Mouse (Mus musculus) erythroblast, embryonic 14.5 days (primary cell): ENCODE measurements around the gene Mdm4. TPM values are rescaled to one million over a fixed set of nuclear protein-coding genes. Genes with fewer than 3 reads are reported as not detected.

Experiments used
- H3K27me3 ChIP-seq: 2 replicates; pipeline ENCODE4 v1.6.1; 2012; ENCODE audit warnings: inconsistent platforms; ENCODE audit not compliant: control insufficient read depth
- H3K36me3 ChIP-seq: 2 replicates; pipeline ENCODE4 v1.6.1; 2012; ENCODE audit warnings: mild to moderate bottlenecking, inconsistent platforms; ENCODE audit not compliant: control insufficient read depth
- H3K4me1 ChIP-seq: 2 replicates; pipeline ENCODE4 v1.6.1; 2012; ENCODE audit warnings: inconsistent platforms; ENCODE audit not compliant: control insufficient read depth
- H3K4me3 ChIP-seq: replicated peaks from 2 replicates; pipeline ENCODE3; 2012; ENCODE audit warnings: moderate library complexity, mild to moderate bottlenecking, inconsistent platforms
- H3K9me3 ChIP-seq: 2 replicates; pipeline ENCODE4 v1.6.1; 2012; ENCODE audit warnings: low read length, inconsistent platforms, mixed read lengths; ENCODE audit not compliant: control insufficient read depth
- GATA1 ChIP-seq: IDR thresholded peaks from 2 replicates; pipeline ENCODE4 v1.6.1; 2012; ENCODE audit warnings: low read length, inconsistent platforms, mixed read lengths
- TAL1 ChIP-seq: IDR thresholded peaks from 3 replicates; pipeline ENCODE4 v1.6.1; 2012; ENCODE audit warnings: low read length, inconsistent platforms, mixed read lengths
- polyA plus RNA-seq: library from polyadenylated mRNA; stranded (reverse); fragments of >175 nt; gene quantifications from 2 replicates; pipeline ENCODE4 v1.2.3, GENCODE M21; 2012

The Mdm4 gene
- polyA plus RNA-seq, 1 experiment: 1.1 TPM

DNA sequence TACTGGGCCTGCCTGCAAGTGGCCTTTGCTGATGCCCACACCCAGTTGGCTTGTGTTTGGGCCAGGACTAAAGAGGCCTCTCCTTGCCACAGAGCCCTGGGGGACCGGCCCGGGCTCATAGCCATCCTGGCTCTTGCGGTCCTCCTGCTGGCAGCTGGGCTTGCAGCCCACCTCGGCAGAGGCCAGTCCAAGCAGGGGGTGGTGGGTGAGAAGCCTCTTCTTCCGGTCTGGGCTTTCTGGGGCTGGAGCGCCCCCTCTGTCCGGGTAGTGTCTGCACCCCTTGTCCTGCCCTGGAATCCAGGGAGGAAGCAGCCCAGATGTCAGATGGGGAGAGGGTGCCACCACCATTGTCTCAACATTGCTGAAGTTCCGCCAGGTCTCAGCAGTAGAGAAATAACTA, 91.4 kb downstream of the Mdm4 start:
- H3K9me3 ChIP-seq: no peaks in the 10 kb centered on the region
- no peak for TF ChIP-seq GATA1
- no peak for TF ChIP-seq TAL1
- H3K36me3 ChIP-seq: no peaks in the 10 kb centered on the region
- no peaks in the 10 kb centered on the region for H3K27me3 ChIP-seq
- no peak overlapping the region for H3K4me3 ChIP-seq
- H3K4me1 ChIP-seq: no peaks in the 10 kb centered on the region

GRCm38 (mm10) chr1:132937296-132938030, 92.9 kb downstream of the Mdm4 start:
- Histone ChIP-seq H3K9me3 (no peaks in the 10 kb centered on the region), H3K36me3 (no peaks in the 10 kb centered on the region), H3K4me3 (no peak overlapping the region), H3K27me3 (no peaks in the 10 kb centered on the region), H3K4me1 (no peaks in the 10 kb centered on the region)
- no peak for TF ChIP-seq GATA1
- TF ChIP-seq TAL1: no peak

DNA sequence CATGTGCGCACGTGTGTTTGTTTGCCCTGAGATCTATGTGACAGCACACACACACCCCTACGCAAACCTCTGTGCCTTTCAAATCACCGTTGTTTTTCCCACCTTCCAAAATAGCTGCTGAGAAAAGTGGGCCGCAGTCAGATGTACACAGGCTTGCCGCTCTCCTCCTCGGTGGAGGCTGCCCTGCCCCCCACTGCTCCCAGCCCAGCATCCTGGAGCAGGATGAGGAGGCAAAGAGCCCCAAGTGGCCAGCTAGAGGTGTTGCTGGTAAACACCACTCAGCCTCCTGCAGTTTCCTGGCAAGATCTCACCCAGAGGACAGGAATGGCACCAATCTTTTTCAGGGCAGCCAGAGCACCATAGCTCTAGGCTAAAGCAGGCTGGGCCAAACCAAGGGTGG, 95.5 kb downstream of the Mdm4 start:
- Histone ChIP-seq H3K4me3 (no peak overlapping the region), H3K27me3 (no peaks in the 10 kb centered on the region), H3K36me3 (no peaks in the 10 kb centered on the region), H3K9me3 (no peaks in the 10 kb centered on the region), H3K4me1 (no peaks in the 10 kb centered on the region)
- TF ChIP-seq TAL1 (no peak), GATA1 (no peak)

DNA sequence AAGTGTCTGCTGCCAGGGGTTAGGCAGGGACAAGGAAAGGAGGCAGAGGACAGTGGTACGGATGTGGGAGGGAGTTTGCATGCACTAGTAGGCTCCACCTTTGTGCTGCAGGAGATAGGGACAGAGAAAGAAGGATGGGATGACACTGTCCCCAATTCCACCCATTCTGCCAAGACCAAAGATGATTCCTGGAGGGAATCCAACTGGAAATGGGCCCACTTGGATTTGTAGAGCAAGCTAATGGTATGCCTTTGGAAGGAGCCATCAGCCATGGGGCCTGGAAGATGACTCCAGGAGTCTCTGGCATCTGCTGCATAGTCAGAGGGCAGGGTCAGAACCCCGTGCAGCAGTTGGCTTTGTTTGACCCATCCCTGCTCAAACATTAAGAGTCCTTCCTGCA, 97.9 kb downstream of the Mdm4 start:
- no peak overlapping the region for H3K4me3 ChIP-seq
- no peaks in the 10 kb centered on the region for H3K36me3 ChIP-seq
- TF ChIP-seq GATA1 (no peak), TAL1 (no peak)
- no peaks in the 10 kb centered on the region for H3K9me3 ChIP-seq
- no peaks in the 10 kb centered on the region for H3K27me3 ChIP-seq
- H3K4me1 ChIP-seq: no peaks in the 10 kb centered on the region

DNA sequence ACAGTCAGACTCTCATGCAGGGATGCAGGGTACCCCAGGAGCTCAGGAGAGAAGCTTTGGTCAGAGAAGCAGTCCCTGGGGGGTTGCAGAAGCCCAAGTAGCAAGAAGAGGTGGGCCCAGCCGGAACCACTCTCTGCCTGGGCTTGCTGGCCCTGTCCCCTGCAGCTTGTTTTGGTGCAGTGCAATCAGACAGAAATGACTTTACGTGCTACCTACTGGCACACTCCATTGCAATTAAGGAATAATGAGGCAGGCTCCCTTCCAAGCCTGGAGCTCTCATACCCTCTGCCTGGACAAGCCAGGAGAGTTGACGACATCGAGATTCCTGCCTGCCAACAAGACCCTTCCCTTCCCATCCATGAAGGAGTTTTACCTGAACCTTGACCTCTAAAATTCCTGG, 100.1 kb downstream of the Mdm4 start:
- Histone ChIP-seq H3K9me3 (no peaks in the 10 kb centered on the region), H3K36me3 (no peaks in the 10 kb centered on the region), H3K4me3 (no peak overlapping the region), H3K27me3 (no peaks in the 10 kb centered on the region), H3K4me1 (no peaks in the 10 kb centered on the region)
- TF ChIP-seq GATA1 (no peak), TAL1 (no peak)

- no peaks in the 10 kb centered on the region for H3K9me3 ChIP-seq
- no peaks in the 10 kb centered on the region for H3K27me3 ChIP-seq
- TF ChIP-seq GATA1 (no peak), TAL1 (no peak)
- no peaks in the 10 kb centered on the region for H3K4me1 ChIP-seq
- H3K4me3 ChIP-seq: no peak overlapping the region
- H3K36me3 ChIP-seq: no peaks in the 10 kb centered on the region
Observed at GRCm38 (mm10) chr1:132928907-132929250, 101.5 kb downstream of the Mdm4 start.

DNA sequence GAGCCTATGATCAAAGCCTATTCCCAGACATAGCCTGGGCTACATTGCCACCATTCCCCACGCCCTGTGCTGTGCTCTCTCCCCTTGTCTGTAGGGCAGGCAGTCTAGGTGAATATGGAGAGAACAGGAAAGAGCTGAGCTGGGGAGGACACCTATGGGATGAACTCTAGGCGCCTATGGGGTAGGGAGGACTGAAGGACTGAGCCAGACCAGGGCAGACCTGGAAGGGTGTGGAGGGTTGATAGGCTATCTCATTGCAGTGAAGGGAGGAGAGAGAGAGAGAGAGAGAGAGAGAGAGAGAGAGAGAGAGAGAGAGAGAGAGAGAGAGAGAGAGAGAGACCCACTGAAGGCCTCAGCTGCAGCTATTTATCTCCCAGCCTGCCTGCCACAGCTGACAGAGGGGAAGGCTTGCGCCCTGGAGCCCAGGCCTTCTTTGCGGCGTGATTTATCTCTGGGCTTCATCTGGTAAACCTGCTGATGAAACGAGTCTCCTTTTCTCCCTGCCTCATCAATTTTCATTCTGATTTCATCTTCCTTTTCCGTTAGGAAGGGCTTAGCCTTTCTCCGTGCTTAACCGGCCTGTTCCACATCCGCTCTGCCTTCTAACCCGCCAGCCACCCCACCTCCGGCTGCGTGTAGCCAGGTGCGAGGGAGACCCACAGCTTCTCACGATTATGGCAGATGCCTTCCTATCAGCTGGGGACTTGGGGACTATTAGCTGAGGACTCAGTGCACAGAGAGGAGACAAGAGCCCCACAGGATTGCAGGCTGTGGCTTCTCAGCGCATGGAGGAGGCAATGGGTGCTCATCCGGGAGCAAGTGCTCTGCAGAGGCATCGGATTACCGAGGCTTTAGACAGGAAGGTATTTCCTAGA, 102.1 kb downstream of the Mdm4 start:
- H3K27me3 ChIP-seq: no peaks in the 10 kb centered on the region
- TF ChIP-seq TAL1: no peak
- no peak for TF ChIP-seq GATA1
- no peaks in the 10 kb centered on the region for H3K36me3 ChIP-seq
- H3K9me3 ChIP-seq: no peaks in the 10 kb centered on the region
- H3K4me1 ChIP-seq: no peaks in the 10 kb centered on the region
- no peak overlapping the region for H3K4me3 ChIP-seq

GRCm38 (mm10) chr1:132925270-132925669, 105.1 kb downstream of the Mdm4 start:
- H3K27me3 ChIP-seq: no peaks in the 10 kb centered on the region
- no peak for TF ChIP-seq TAL1
- no peak for TF ChIP-seq GATA1

GRCm38 (mm10) chr1:132922257-132922656, 108.1 kb downstream of the Mdm4 start:
- Histone ChIP-seq H3K4me3 (no peak overlapping the region), H3K27me3 (no peaks in the 10 kb centered on the region)

More at GRCm38 (mm10) chr1:132925270-132925669, 105.1 kb downstream of the Mdm4 start:
- Histone ChIP-seq H3K9me3 (no peaks in the 10 kb centered on the region), H3K4me1 (no peaks in the 10 kb centered on the region), H3K36me3 (no peaks in the 10 kb centered on the region), H3K4me3 (no peak overlapping the region)

More at GRCm38 (mm10) chr1:132922257-132922656, 108.1 kb downstream of the Mdm4 start:
- Histone ChIP-seq H3K36me3 (no peaks in the 10 kb centered on the region), H3K4me1 (no peaks in the 10 kb centered on the region), H3K9me3 (no peaks in the 10 kb centered on the region)
- TF ChIP-seq TAL1 (no peak), GATA1 (no peak)
